Mouse (Mus musculus) right cerebral cortex, postnatal 4 days (tissue): ENCODE measurements around the gene Nudt8.
A peak's percentile ranks its signal among the peaks of the same experiment; 100 is the strongest.
"Not testable (repeated sequence)": the region's sequence is repeated elsewhere in the genome, so short reads cannot be mapped to it uniquely, and the experiment has no call there.

Experiments
- DNase-seq: peaks from one replicate; pipeline ENCODE4 v3.0.0-alpha.2; 2022

The Nudt8 gene

DNA sequence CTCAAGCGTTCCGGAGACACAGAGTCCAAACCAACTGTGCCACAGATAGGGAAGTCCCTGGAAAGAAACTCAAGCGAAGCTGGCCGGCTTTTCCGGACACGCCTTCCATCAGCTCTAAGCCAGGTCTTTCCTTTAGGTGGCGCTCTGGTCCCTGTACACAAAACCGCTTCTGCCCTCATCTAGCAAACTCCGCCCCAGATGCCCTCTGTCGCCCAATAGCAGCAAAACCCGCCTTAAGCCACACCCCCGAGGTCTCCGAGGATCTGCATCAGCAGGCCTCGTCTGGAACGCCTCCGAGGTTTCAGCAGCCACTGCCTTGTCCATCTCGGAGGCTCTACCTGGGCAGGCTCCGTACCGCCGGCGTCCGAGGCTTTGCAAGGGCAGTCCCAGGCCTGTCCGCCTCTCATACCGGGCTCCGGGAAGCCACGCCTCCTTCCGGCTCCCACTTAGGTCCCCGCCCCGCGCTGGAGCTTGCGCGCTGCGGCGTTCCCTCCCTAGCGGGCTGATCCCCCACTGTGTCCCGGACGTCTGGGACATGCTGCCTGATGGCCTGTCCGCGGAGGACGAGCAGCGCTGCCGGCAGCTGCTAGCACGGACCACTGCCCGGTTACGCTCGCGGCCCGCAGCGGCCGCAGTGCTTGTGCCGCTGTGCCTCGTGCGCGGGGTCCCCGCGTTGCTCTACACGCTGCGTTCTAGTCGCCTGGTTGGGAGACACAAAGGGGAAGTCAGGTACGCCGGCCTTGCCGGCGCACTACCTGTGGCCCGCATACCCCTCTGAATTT is at the start of gene Nudt8, which contains the start of gene Gm49405:
Gene Nudt8, plus strand, starts transcription at position 462 of the 782 bp plus-strand sequence.
Gene Gm49405, plus strand, starts transcription at position 508 of the 782 bp plus-strand sequence.
- DNase-seq: peak; percentile 89

DNA sequence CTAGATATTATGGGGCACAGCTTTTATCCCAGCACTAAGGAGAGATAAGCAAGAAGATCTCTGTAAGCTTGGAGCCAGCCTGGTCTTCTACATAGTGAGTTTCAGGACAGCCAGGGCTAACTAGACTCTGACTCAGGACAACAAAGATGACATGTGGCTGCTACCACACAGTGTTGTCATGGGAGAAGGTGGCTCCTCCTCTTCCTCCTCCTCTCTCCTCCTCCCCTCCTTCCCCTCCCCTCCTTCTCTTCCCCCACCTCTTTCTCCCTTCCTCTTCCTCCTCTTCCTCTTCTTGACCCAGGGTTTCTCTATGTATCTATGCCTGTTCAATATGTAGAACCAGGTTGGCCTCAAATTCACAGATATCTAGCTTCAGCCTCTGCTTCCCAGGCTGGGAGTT is 48.9 kb upstream of the Nudt8 start:
- no peak for DNase-seq

DNA sequence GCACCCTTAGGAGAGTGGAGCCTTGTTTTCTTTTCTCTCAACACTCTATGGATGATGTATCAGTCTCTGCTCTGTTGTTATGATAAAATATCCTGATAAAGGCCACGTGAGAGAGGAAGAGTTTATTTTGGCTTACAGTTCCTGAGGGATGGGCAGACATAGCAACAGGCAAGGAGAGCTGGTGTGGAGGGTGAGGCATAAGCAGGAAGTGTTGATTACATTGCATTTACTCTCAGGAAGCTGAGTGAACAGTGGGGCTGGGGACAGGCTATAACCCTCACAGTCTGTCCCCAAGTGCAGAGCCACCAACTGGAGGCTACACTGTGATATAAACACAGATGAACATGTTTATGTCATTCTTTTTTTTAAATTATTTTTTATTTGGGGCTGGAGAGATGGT is 48.3 kb upstream of the Nudt8 start:
- no peak for DNase-seq

DNA sequence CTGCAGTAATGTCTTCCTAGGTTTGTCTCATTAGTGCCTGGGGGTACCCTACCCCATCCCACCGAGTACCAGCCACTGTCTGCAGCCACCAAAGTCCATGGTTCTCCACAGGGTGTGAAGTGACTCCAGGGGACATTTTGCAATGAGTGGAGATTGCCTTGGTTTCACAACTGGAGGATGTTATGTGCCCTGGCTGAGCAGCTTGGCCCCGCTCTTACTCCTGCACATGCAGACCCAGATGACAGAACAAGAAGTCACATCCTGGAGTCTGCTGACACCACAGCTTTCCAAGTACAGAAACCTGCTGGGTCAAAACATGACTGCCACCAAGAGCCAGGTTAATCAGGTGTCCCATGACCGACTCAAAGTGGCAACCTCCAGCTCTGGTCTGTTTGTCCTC is 45.3 kb upstream of the Nudt8 start:
- DNase-seq: no peak

DNA sequence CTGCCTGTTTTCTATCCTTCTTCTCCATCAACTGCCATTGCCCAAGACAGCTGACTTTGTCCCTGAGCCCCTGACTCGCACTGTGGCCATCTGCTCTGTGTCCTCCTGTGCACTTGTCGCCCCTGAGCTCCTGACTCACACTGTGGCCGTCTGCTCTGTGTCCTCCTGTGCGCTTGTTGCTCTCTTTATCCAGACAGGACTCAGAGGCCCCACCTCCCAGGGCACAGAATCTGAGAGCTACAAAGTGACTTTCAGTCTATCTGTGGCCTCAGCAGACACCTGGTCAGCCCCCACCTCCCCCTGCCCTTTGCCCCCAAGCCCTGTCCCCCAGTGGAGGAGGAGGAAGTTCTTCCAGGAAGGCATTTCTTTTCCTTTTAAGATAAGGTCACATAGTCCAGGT is 44.6 kb upstream of the Nudt8 start:
- no peak for DNase-seq

DNA sequence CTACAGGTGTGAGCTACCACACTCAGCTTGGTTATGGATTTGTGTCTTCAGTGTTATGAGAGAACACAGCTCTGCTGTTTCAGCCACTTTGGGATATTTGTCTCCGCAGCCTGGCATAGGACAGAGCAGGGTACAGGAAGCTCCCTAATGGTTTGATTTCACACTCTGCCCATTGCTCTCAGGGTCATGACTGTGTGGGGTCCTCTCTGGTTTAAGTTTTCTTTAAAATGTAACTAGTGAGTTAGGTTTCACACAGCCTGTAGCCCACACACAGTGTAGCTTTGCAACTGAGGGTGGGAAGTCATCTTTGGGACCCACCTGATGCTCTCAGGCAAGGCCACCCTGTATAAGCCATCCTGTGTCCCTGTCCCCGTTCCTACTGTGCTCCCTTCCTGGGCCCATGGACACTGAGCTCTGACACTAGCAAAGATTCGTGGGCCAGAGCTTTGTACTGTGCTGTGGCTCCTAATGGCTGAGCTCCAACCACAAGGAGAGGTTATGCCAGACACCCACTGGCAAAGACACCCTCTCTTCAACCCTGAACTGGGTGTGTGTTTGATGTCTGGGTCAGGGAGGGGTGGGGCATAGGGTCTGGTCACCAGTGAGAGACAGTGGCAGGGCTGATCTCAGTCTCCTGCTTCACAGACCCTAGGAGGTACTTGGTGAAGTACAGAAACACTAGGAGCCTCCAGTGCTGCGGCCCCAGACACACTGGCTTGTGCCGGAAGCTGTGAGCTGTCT is 42.9 kb upstream of the Nudt8 start:
- DNase-seq: not testable (repeated sequence)

DNA sequence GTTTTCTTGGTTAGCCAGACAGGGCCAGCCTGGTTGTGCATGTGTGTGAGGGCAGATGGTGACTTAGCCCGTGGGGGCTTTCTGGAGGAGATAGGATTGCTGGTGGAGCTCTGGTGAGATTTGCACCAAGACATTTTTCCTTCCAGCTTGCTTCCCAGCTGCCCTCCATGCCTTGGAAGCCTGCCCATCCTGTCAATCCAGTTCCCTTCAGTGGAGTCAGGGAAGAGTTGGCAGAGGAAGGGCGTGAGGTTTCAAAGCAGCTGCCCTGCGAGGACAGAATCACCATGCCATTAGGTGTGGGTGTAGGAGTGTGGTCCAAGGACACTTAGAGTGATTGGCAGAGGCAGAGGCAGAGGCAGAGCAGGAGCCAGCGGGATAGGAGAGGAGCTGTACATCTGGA is 41.9 kb upstream of the Nudt8 start, which contains the start of gene Aldh3b3:
Gene Aldh3b3, plus strand, starts transcription at position 176 of the 400 bp plus-strand sequence.
- no peak for DNase-seq

DNA sequence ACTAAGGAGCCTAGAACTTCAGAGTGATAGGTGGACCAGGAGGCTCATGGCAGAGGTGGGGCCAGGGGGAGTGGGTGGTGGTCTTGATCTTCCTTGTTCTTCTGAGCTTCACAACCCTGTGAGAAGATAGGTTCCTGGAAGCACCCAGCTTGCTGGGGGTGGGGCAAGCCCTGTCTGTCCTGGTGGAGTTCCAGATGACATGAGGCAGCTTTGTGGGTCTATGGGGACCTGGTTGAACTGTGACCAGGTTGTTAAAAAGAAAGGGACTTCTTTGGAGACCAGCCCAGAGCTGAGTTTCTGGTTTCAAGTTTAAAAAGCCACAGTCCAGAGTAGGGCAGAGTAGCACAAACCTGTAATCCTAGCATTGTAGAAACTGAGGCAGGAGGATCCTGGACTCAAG is 41.4 kb upstream of the Nudt8 start:
- DNase-seq: no peak

DNA sequence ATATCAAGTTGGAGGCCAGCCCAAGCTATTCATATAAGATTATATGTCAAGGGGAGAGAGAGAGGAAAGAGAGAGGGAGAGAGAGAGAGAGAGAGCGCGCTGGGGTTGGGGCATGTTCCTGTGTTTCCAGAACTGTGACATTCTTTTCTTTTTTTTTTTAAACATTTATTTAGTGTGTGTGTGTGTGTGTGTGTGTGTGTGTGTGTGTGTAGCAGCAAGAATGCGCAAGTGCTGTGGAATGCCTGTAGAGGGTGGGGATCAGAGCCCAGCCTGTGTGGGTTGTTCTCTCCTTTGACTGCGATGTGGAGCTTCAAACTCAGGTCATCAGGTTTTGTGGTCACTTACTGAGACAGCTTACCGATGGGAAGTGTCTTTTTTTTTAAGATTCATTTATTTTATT is 40.2 kb upstream of the Nudt8 start:
- no peak for DNase-seq

DNA sequence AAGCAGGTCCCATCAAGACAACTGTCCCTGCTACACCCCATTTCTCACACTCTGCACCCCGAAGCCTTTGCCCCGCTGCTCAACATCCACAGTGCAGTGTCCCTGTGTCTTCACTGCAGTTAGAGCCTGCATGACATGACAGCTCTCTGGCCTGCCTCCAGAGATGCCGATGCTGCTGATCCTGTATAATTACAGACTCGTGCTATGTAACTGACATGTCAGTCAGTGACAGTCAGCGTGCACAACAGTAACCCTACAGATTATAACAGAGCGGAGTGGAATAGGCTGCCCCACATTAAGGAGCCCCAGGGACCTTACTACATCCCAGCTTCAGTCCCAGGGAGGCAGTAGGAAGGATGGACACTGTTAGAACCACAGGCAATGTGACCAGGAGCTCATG is 38.6 kb upstream of the Nudt8 start:
- DNase-seq: not testable (repeated sequence)

DNA sequence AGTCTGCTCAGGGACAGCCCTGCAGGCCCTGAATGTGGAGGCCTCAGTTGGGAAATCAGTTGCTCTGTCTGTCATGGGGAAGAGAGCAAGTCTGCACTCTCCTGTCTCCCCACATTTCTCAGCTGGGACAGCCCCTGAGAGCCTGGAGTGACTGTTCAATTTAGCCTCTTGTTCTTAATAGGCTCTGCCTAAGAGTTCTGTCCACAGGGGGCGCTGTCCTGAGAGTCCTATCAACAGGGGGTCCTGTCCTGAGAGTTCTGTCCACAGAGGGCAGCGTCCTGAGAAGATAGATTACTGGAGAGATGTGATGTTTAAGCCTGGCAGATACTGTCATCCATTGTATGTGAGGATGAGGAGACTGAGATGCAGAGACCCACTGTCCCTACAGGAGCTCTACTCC is 37.9 kb upstream of the Nudt8 start:
- DNase-seq: peak; percentile 29

DNA sequence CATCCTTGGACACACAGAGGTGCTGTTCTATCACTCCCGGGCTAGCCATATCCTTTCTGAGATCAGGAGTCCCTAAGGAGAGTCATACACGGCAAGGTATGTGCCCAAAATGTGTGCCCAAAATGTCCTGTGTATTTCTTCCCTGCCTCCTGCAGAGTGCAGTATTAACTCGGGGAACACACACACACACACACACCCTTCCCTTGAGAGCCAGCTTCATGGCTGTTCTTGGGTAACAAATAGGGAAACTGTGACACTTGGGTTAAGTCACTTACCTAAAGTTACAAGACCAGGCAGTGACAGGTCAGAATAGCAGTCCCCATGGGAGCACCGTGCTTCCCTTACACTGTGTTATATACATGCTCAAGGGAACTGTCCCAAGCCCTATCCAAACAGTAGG is 36.4 kb upstream of the Nudt8 start:
- DNase-seq: no peak

DNA sequence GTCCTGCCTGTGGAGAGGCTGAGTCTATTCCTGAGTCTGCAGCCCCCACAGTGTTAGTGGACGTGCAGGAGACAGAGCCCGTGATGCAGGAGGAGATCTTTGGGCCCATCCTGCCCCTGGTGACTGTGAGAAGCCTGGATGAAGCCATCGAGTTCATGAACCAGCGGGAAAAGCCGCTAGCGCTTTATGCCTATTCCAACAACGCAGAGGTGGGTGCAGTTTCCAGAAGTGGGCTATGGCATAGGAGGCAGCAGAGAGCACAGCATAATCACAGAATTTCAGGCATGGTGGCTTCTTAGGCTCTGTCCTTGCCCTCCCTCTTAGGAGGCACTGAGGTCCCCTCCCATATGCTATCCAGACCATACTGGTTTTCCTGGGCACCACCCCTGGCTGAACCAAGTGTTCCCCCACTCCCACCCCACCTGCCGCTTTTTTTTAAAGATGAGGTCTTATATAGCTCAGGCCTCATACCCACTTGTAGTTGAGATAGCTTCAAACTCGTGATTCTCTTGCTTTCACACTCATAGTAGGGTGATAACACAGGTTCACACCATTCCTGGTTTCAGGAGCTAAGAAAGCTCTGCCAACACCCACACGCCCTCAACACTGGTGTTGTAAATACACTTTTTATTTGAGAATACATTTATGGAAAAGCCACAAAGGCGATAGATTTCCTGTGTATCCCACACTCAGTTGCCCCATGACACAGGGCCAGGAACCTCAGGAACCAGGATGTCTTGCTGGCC is 33.9 kb upstream of the Nudt8 start:
- no peak for DNase-seq

DNA sequence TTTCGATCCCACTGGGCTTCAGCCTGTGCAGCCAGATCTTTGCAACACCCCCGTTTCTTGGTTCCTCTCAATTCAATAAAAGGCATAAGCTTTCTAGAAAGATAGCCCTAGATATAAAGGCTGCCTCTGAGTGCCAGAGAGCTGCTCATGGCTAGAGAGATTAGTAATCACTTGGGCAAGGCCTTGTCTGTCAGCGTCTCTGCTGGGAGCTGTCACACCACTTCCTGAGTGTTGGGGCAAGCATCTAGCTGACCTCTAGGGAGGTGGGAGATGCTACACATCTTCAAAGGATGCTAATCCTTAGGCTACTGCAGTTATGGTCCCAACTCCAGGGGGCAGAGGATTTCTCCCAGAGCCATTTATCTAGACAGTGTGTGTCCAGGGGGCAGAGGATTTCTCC is 33.1 kb upstream of the Nudt8 start:
- DNase-seq: no peak

DNA sequence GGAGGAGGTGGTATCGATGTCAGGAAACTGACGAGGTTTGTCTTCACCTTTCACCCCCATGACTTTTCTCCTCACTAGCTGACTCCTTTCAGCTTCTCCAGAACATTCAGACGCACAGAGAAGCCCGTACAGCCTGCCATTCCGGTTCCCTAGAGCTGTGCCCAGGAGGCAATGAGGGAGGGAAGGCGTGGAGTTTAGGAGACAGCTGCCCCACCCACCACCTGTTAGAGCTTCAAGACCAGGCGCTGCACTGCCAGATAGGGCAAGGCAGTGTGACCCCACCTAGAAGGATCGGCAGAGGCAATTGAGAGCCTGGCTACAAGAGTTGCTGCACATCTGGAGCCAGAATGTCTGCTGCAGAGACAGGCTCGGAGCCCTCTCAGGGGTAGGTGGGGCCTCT is 28.2 kb upstream of the Nudt8 start, which contains the start of gene Aldh3b2:
Gene Aldh3b2, plus strand, starts transcription at position 100 of the 400 bp plus-strand sequence.
- DNase-seq: no peak

DNA sequence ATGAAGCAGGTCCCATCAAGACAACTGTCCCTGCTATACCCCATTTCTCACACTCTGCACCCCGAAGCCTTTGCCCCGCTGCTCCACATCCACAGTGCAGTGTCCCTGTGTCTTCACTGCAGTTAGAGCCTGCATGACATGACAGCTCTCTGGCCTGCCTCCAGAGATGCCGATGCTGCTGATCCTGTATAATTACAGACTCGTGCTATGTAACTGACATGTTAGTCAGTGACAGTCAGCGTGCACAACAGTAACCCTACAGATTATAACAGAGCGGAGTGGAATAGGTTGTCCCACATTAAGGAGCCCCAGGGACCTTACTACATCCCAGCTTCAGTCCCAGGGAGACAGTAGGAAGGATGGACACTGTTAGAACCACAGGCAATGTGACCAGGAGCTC is 25.8 kb upstream of the Nudt8 start:
- DNase-seq: not testable (repeated sequence)

DNA sequence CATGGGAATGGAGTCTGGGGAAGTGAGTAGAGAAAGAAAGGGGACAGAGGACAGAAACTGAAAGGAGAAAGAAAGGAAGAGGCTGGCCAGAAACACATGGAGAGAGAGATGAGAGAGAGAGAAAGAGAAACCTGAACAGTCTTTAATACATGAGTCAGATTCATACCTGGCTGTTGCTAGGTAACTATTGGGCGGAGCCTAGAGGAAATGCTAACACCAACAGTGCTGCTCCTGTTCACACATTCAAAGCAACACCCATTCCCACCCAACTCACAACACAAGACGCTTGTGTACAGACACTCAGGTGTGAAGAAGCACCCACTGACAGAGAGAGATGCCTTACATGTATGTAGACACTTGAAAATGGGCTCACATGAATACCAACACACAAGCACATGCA is 24.5 kb upstream of the Nudt8 start:
- DNase-seq: no peak

DNA sequence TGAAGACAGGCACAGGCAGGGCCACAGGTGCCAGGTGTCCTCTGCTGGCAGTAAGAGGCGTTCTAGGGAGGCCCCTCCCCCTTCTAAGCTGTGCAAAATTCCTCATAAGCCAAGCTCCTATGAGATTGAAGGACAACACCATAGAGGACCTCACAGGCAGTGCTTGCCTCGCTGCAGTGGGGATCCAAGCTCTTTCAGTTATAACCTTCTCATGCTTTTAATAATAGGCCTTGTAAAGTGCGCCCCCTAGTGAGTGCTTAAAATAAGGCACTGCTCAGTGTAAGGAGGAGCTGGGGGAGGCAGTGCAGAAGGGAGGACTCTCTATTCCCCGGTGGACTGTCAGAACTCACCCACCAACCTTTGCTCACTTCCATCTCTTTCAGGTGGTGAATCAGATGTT is 20.1 kb upstream of the Nudt8 start:
- peak; percentile 70 for DNase-seq

DNA sequence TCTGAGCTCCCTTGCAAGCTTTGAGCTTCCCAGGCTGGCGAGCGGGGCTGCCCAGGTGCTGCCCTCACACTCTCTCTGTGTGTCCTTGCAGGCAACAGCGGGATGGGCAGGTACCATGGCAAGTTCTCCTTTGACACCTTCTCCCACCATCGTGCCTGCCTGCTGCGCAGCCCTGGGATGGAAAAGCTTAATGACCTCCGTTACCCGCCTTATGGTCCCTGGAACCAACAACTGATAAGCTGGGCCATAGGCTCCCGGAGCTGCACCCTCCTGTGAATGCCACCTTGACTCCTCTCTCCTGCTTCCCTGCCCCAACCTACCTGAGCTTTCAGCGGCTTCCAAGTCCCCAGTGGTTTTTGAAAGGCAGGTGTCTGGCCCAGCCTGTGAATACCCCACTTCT is 19.5 kb upstream of the Nudt8 start:
- no peak for DNase-seq

DNA sequence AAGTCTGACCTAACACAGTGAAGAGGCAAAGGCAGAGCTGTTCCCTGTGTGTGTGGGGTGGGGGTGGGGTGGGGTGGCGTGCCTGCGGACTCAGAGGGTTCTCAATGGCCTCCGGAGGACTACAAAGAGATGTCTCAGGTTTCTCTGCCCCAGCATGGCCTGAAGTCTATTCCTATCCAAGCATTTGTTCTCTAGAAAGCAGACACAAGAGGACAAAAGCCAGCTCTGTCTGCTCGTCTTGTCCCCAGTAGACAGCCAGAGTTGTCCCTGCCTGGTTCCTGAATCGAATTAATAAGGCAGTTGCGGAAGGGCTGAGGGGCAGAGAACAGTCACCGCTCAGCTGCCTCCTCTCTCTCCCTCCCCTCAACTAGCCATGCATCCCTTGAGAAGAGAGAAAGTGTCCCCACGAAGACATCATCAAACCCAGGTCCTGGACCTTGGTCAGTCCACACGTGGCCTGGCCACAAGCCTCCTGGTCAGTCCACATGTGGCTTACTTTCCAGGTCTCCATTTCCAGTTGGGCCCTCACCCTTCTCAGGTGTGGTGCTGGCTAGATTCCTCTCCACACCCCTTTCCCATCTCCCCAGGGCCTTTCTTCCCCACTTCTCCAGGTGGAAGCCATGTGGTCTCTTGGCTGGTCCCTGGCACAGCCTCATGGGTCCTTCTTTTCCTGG is 16.7 kb upstream of the Nudt8 start:
- no peak for DNase-seq

DNA sequence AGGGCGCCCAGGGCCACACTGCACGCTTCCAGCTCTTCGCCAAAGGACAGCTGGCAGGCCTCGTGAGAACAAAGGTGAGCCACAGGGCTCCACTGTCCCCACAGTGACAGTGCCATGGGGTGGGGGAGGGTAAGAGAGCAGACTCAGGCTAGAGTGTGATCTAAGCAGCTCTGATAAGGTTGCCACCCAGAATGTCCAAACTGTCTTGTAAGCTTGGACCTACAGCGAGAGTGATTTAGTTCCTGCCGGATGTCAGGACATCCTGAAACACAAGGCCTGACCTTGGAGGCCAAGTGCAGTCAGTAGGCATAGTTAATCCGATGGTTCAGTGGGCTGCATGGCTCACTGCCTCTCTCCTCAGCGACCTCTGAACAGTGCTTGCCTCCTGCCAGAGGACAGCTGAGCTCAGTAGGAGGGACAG is 15.1 kb upstream of the Nudt8 start:
- no peak for DNase-seq

DNA sequence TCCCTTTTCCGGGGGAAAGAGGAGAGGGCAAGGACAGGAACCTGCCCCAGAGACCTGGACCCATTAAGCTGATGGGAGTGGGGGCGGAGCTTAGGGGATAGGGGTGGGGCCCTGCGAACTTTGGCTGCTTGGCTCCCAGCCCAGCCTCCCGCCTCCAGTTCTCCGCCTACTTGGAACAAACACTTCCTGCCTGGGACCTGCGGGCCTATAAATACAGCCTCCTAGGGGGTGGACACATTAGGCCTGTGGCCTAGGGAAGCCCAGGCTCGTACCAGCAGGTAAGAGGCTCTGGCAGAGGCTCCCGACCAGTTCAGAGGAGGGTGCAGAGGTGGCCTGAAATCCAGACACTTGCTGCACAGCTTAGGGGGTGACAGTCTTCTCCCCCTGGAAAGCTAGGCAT is 14.0 kb upstream of the Nudt8 start, which contains the start of gene Acy3:
Gene Acy3, plus strand, starts transcription at position 237 of the 400 bp plus-strand sequence.
- no peak for DNase-seq

DNA sequence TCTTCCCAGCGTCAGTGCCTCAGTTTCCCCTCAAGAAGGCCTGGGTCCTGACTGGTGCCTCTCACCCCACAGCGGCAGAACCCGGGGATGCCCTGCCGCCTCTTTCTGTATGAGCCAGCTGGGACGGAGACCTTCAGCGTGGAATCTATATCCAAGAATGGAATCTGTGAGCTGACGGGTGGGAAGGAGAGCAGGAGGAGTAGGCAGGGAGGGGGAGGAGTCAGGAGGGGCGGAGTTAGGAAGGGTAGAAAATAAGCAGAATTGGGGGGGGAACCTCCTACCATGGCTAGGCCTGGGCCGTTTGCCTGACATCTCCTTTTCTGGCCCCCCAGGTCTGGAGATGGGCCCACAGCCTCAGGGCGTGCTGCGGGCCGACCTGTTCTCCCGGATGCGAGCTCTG is 12.3 kb upstream of the Nudt8 start:
- DNase-seq: no peak
